In the genomic region with DNA sequence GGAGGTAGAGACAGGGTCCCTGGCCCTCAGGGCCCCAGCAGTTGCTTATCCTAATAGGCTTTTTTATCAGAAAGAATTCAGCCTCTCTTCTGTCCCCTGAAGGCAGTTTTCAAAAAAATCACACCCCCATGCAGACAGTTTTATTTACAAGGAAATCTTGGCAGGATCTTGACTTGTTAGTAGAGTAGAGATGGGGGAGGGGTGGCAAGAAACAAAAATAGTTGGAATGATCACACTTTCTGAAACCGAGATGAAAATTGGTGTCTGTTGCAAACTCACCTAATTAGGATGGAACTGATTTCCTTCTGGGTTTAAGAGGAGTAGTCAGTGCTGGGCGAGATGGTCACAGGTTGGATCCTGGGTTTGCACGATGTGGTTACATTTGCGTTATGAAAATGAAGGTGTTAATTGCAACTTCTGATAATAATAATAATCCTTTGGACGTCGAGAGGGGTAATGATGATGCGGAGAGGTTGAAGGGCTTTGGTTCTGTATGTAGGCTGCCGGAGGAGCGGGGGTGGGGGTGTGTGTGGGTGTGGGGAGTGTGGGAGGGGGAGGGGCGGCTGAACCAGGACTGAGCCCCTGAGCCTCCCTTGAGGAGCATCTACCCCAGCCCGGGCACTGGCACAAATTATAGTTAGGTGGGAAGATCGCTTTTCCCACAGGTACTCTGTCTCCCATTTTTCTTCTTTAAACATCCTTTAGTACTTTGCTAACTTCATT, we compare ENCODE assay signal across 10 mouse cellular contexts. TPM values are rescaled to one million over a fixed set of nuclear protein-coding genes. Genes with fewer than 3 reads are reported as not detected.
A peak's percentile ranks its signal among the peaks of the same experiment; 100 is the strongest.
DNase-seq lines count a peak whose midpoint lies in the region; ATAC-seq and TF ChIP-seq lines count a peak whose summit lies in the region.
"Had no signal": no experiment of that assay in that cellular context is flagged by ENCODE, and none has a peak within 500 bp of the region (broad histone marks: within the 10 kb centered on the region; RNA-seq: fewer than 3 reads in every experiment).

No protein-coding gene starts in this region.

- no peak for ATAC-seq in heart, embryonic 14.5 days (ENCODE audit: insufficient number of reproducible peaks, insufficient read depth, low FRiP score, low read depth)
- no peak for ATAC-seq in hindbrain, embryonic 11.5 days (ENCODE audit: low FRiP score)
- ATAC-seq in midbrain, embryonic 11.5 days (ENCODE audit: low FRiP score), result no peak

- peaks cover 2 to 26% of the 10 kb centered on the region in 2 experiments; a peak in 3 of 4 replicates for H3K4me1 ChIP-seq in heart, embryonic 14.5 days (ENCODE audit: control insufficient read depth in 2 of 2, insufficient read depth in 2 of 2, low read length in 2 of 2)
- H3K4me1 ChIP-seq in heart, adult 2 months (ENCODE audit: control insufficient read depth, insufficient read depth, low read length), result peaks cover 4% of the 10 kb centered on the region
- peaks cover 4% of the 10 kb centered on the region; the same call in 1 of the 2 replicates for H3K4me1 ChIP-seq in hindbrain, embryonic 11.5 days (replicated peaks; ENCODE audit: control insufficient read depth, insufficient read depth, low read length)
- peaks cover 23% of the 10 kb centered on the region for H3K4me1 ChIP-seq in midbrain, embryonic 11.5 days (ENCODE audit: control insufficient read depth, insufficient read depth, low read length)

- peaks cover 73% of the 10 kb centered on the region for H3K27me3 ChIP-seq in heart, embryonic 14.5 days (ENCODE audit: control insufficient read depth, insufficient read depth, low read length)
- no peaks in the 10 kb centered on the region for H3K27me3 ChIP-seq in heart, adult 2 months (ENCODE audit: control insufficient read depth, insufficient read depth, low read length)
- H3K27me3 ChIP-seq in hindbrain, embryonic 11.5 days (ENCODE audit: control insufficient read depth, insufficient read depth, low read length), result peaks cover 6% of the 10 kb centered on the region
- no peaks in the 10 kb centered on the region; the same call in 1 of the 2 replicates for H3K27me3 ChIP-seq in midbrain, embryonic 11.5 days (ENCODE audit: control insufficient read depth, insufficient read depth, low read length)

- no peak overlapping the region for H3K4me3 ChIP-seq in heart, embryonic 14.5 days (ENCODE audit: control insufficient read depth in 1 of 2, insufficient read depth in 1 of 2, low read depth in 1 of 2, low read length in 2 of 2)
- H3K4me3 ChIP-seq in heart, adult 2 months, result no peak overlapping the region
- peak overlapping the region; percentile 78 for H3K4me3 ChIP-seq in hindbrain, embryonic 11.5 days (ENCODE audit: low read depth, low read length)
- H3K4me3 ChIP-seq in midbrain, embryonic 11.5 days (ENCODE audit: low read depth, low read length), result peak overlapping the region; percentile 79
- H3K4me3 ChIP-seq: erythroblast, embryonic 14.5 days had no signal

- no peaks in the 10 kb centered on the region for H3K36me3 ChIP-seq in heart, embryonic 14.5 days (ENCODE audit: control insufficient read depth, insufficient read depth, low read length)
- no peaks in the 10 kb centered on the region for H3K36me3 ChIP-seq in heart, adult 2 months (ENCODE audit: control insufficient read depth, insufficient read depth, low read length)
- no peaks in the 10 kb centered on the region for H3K36me3 ChIP-seq in hindbrain, embryonic 11.5 days (ENCODE audit: control insufficient read depth, insufficient read depth, low read length)
- H3K36me3 ChIP-seq in midbrain, embryonic 11.5 days (ENCODE audit: control insufficient read depth, insufficient read depth, low read length), result no peaks in the 10 kb centered on the region
- H3K36me3 ChIP-seq: heart, embryonic 10.5 days had no signal

- WGBS in heart, embryonic 14.5 days, result 7% methylated on average over 12 of the region's 12 CpGs
- WGBS in heart, adult 2 months, result 18% methylated on average over 12 of the region's 12 CpGs
- WGBS in hindbrain, embryonic 11.5 days, result 6% methylated on average over 12 of the region's 12 CpGs
- WGBS in midbrain, embryonic 11.5 days, result 9% methylated on average over 12 of the region's 12 CpGs

- H3K9ac ChIP-seq in heart, embryonic 14.5 days (ENCODE audit: low read length), result no peak overlapping the region
- no peak overlapping the region for H3K9ac ChIP-seq in heart, adult 2 months (ENCODE audit: low read depth, low read length)
- H3K9ac ChIP-seq in hindbrain, embryonic 11.5 days (ENCODE audit: low read depth, low read length), result peak overlapping the region; percentile 83; the same call in 1 of the 2 replicates
- no peak overlapping the region; the same call in 1 of the 2 replicates for H3K9ac ChIP-seq in midbrain, embryonic 11.5 days (ENCODE audit: low read length)

- TF ChIP-seq EP300 in heart, adult 2 months (IDR thresholded peaks at IDR 0.05; ENCODE audit: insufficient read depth, low read depth, low read length), result no peak

- DNase-seq in heart, adult 2 months, result no peak
- DNase-seq in adipocyte (ENCODE audit: low spot score), result peak; percentile 17
- no peak for DNase-seq in hindbrain, embryonic 11.5 days (ENCODE audit: low spot score)
- DNase-seq in midbrain, embryonic 11.5 days (ENCODE audit: low spot score, missing footprints), result no peak
- no peak for DNase-seq in ovary, postnatal 10 days (ENCODE audit: low spot score)
- DNase-seq in yolk sac, embryonic 10.5 days (ENCODE audit: low spot score), result no peak
- DNase-seq in layer of hippocampus, postnatal 14 days (ENCODE audit: low spot score in 2 of 2), result no peak

- no peaks in the 10 kb centered on the region for H3K79me2 ChIP-seq in heart, adult 2 months (replicated peaks; ENCODE audit: control insufficient read depth, insufficient read depth, low read length)

- peak overlapping the region; percentile 100 for H3K4me2 ChIP-seq in heart, embryonic 14.5 days (ENCODE audit: low read length)
- peak overlapping the region; percentile 98 for H3K4me2 ChIP-seq in hindbrain, embryonic 11.5 days (replicated peaks; ENCODE audit: low read depth, low read length)
- peak overlapping the region; percentile 92 for H3K4me2 ChIP-seq in midbrain, embryonic 11.5 days

- H3K9me3 ChIP-seq in heart, embryonic 14.5 days (ENCODE audit: control insufficient read depth, low read length), result no peaks in the 10 kb centered on the region
- no peaks in the 10 kb centered on the region for H3K9me3 ChIP-seq in hindbrain, embryonic 11.5 days (ENCODE audit: control insufficient read depth, low read length)
- no peaks in the 10 kb centered on the region; the same call in 1 of the 2 replicates for H3K9me3 ChIP-seq in midbrain, embryonic 11.5 days (ENCODE audit: control insufficient read depth, low read length)
- H3K9me3 ChIP-seq: heart, embryonic 10.5 days had no signal

- intact Hi-C loops in heart, adult 2 months (cut with DNase I), result loop anchor here (2.0 to 5.0 kb wide), 2 partner anchors 13 to 53 kb away; no protein-coding TSS in a partner anchor

- TF ChIP-seq POLR2A in heart, adult 2 months (IDR thresholded peaks at IDR 0.05; ENCODE audit: insufficient read depth, low read depth, low read length), result no peak

- H3K27ac ChIP-seq in heart, embryonic 14.5 days (replicated peaks in 1 of 2; ENCODE audit: control insufficient read depth in 1 of 2, insufficient read depth in 1 of 2, low read depth in 2 of 2, low read length in 2 of 2), result no peak overlapping the region
- no peak overlapping the region for H3K27ac ChIP-seq in heart, adult 2 months
- no peak overlapping the region for H3K27ac ChIP-seq in hindbrain, embryonic 11.5 days (ENCODE audit: low read depth, low read length)
- H3K27ac ChIP-seq in midbrain, embryonic 11.5 days (ENCODE audit: low read depth, low read length), result no peak overlapping the region

- TF ChIP-seq CTCF in heart, adult 2 months (IDR thresholded peaks at IDR 0.05), result no peak

RNA-seq across cellular contexts. Expression of gene Rhbdl3, which starts 1.0 kb away (rescaled TPM):
- 1.0 and 1.7 TPM in 2 replicates for polyA plus RNA-seq in heart, embryonic 14.5 days (2014; fragmentation: Nextera tagmentation; extraction: Ambion mirVana)
- total RNA-seq in heart, adult 2 months (2021), result 10 to 100 TPM in 1 of 2 experiments, 1 to 10 TPM in 1; 6.8 to 11.1 TPM
- polyA plus RNA-seq in heart, adult 2 months (2012; rRNA removed), result 9.4 and 12.6 TPM in 2 replicates
- polyA plus RNA-seq in hindbrain, embryonic 11.5 days (2014; fragmentation: Nextera tagmentation; extraction: Ambion mirVana), result 13.4 and 16.4 TPM in 2 replicates
- 14.9 and 15.2 TPM in 2 replicates for polyA plus RNA-seq in midbrain, embryonic 11.5 days (2014; fragmentation: Nextera tagmentation; extraction: Ambion mirVana)
- 10 to 100 TPM; 28.0 to 28.9 TPM for total RNA-seq in layer of hippocampus, postnatal 14 days (2021)
- polyA plus RNA-seq: erythroblast, embryonic 14.5 days had no signal

Comparison
In these comparisons a context has a peak if more than half of its experiments do, and no peak if none do; other contexts are left out.
1. H3K4me3 ChIP-seq: peak in hindbrain, embryonic 11.5 days (single experiment) and midbrain, embryonic 11.5 days (single experiment); none in heart, embryonic 14.5 days (0 of 2) and heart, adult 2 months (single experiment).
2. Peak in every context shown above with its lines, with median percentiles within 50 percentile points of each other: H3K4me2 ChIP-seq.